Mouse (Mus musculus) forebrain, embryonic 16.5 days (tissue): ENCODE measurements at regions not wholly inside any gene's neighbourhood (a gene's known extent, or its start where the extent isn't known, plus 50 kb on each side); places are given as distances from the start of the nearest gene placed in this dataset.
A peak's percentile ranks its signal among the peaks of the same experiment; 100 is the strongest.

Source experiments
- ATAC-seq: fragments of 200-750 bp; cut with Nextera tagmentation; 2 replicates; pipeline ENCODE4 v1.8.0; 2017; ENCODE audit warnings: mild to moderate bottlenecking, moderate library complexity
- H3K27ac ChIP-seq: fragments of 300-500 bp; sonication (generic); 2 replicates; pipeline ENCODE4 v1.5.1; 2014; ENCODE audit warnings: low read length, control low read depth
- H3K27me3 ChIP-seq: fragments of 300-500 bp; sonication (generic); replicated peaks from 2 replicates; pipeline ENCODE4 v1.6.1; 2014; ENCODE audit warnings: low read length; ENCODE audit not compliant: control insufficient read depth, insufficient read depth
- H3K36me3 ChIP-seq: fragments of 300-500 bp; sonication (generic); 2 replicates; pipeline ENCODE4 v1.6.1; 2014; ENCODE audit not compliant: control insufficient read depth, insufficient read depth
- H3K4me1 ChIP-seq: fragments of 300-500 bp; sonication (generic); replicated peaks from 2 replicates; pipeline ENCODE4 v1.6.1; 2014; ENCODE audit warnings: low read length; ENCODE audit not compliant: control insufficient read depth, insufficient read depth
- H3K4me2 ChIP-seq: fragments of 300-500 bp; sonication (generic); 2 replicates; pipeline ENCODE4 v1.6.1; 2014; ENCODE audit warnings: mild to moderate bottlenecking, low read length, control low read depth
- H3K4me3 ChIP-seq: fragments of 300-500 bp; sonication (generic); replicated peaks from 2 replicates; pipeline ENCODE4 v1.5.1; 2014; ENCODE audit warnings: mild to moderate bottlenecking, low read length, control low read depth
- H3K9ac ChIP-seq: fragments of 300-500 bp; sonication (generic); replicated peaks from 2 replicates; pipeline ENCODE4 v1.6.1; 2014; ENCODE audit warnings: low read depth, low read length, control low read depth
- H3K9me3 ChIP-seq: fragments of 300-500 bp; sonication (generic); 2 replicates; pipeline ENCODE4 v1.6.1; 2016; ENCODE audit warnings: low read length; ENCODE audit not compliant: control insufficient read depth
- WGBS: fragments of 180-500 bp; shearing (Covaris S2); extraction: QIAGEN DNeasy Blood & Tissue Kit; methylation state at CpG from one replicate; pipeline ENCODE4 v1.1.7; 2014; 5-methylcytosine and 5-hydroxymethylcytosine counted together

- Histone ChIP-seq H3K36me3 (no peaks in the 10 kb centered on the region), H3K9me3 (no peaks in the 10 kb centered on the region), H3K4me2 (no peak overlapping the region), H3K27ac (no peak overlapping the region), H3K4me1 (no peaks in the 10 kb centered on the region), H3K9ac (no peak overlapping the region), H3K27me3 (no peaks in the 10 kb centered on the region), H3K4me3 (no peak overlapping the region)
- no peak for ATAC-seq
- 77% methylated on average over 4 of the region's 4 CpGs for WGBS
Observed at GRCm38 (mm10) chr4:18169855-18170508, 1435.3 kb upstream of the Gm12353 start.

DNA sequence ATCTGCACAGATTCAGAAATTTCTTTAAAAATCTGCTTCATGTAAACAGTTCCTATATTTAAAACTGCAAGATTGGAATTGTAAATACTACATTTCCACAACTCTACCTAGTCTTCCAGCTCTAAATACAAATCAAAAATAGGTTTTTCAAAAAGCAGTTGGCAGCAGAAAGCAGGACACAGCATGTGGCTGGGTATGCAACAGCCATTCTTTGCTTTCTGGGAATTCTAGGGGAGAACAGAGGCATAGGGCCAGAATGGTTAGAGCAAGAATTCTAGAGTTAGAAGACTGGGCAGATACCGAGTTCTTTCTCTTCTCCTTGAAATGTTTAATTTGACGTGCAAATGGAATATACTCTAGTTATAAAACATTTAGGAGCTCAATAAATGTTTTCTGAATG, 1434.4 kb upstream of the Gm12353 start:
- Histone ChIP-seq H3K4me3 (no peak overlapping the region), H3K36me3 (no peaks in the 10 kb centered on the region), H3K27ac (no peak overlapping the region), H3K4me2 (no peak overlapping the region), H3K27me3 (no peaks in the 10 kb centered on the region), H3K9ac (no peak overlapping the region), H3K9me3 (no peaks in the 10 kb centered on the region), H3K4me1 (no peaks in the 10 kb centered on the region)
- WGBS = 94% methylated on average over 2 of the region's 2 CpGs
- ATAC-seq = no peak

GRCm38 (mm10) chr4:18180870-18181447, 1424.3 kb upstream of the Gm12353 start:
- Histone ChIP-seq H3K9ac (no peak overlapping the region), H3K9me3 (no peaks in the 10 kb centered on the region), H3K27ac (no peak overlapping the region), H3K4me1 (no peaks in the 10 kb centered on the region), H3K4me3 (no peak overlapping the region), H3K27me3 (no peaks in the 10 kb centered on the region), H3K4me2 (no peak overlapping the region), H3K36me3 (no peaks in the 10 kb centered on the region)
- 60% methylated on average over 7 of the region's 7 CpGs for whole genome bisulfite sequencing
- ATAC-seq = peak; percentile 59; the same call in 1 of the 2 replicates
